Mouse (Mus musculus) forebrain, embryonic 14.5 days (tissue): ENCODE data around the gene Ttc13. TPM values are rescaled to one million over a fixed set of nuclear protein-coding genes. Genes with fewer than 3 reads are reported as not detected.
A peak's percentile ranks its signal among the peaks of the same experiment; 100 is the strongest.

Experiments used
- ATAC-seq: fragments of 200-750 bp; cut with Nextera tagmentation; 2 replicates; pipeline ENCODE4 v1.8.0; 2017; ENCODE audit warnings: mild to moderate bottlenecking, moderate library complexity
- DNase-seq: peaks from one replicate; pipeline ENCODE4 v3.0.0-alpha.2; 2015; ENCODE audit warnings: low spot score
- H3K27ac ChIP-seq: fragments of 300-500 bp; sonication (generic); 2 replicates; pipeline ENCODE4 v1.5.1; 2014; ENCODE audit warnings: low read depth, mild to moderate bottlenecking, control low read depth, low read length, moderate library complexity
- H3K27me3 ChIP-seq: fragments of 300-500 bp; sonication (generic); replicated peaks from 2 replicates; pipeline ENCODE4 v1.6.1; 2014; ENCODE audit warnings: low read length, control low read depth, mixed read lengths; ENCODE audit not compliant: control insufficient read depth, insufficient read depth
- H3K36me3 ChIP-seq: fragments of 300-500 bp; sonication (generic); 2 replicates; pipeline ENCODE4 v1.6.1; 2014; ENCODE audit warnings: low read length, control low read depth; ENCODE audit not compliant: control insufficient read depth, insufficient read depth
- H3K4me1 ChIP-seq: fragments of 300-500 bp; sonication (generic); 2 replicates; pipeline ENCODE4 v1.6.1; 2014; ENCODE audit warnings: antibody characterized with exemption, low read length, control low read depth; ENCODE audit not compliant: control insufficient read depth, insufficient read depth
- H3K4me2 ChIP-seq: fragments of 300-500 bp; sonication (generic); 2 replicates; pipeline ENCODE4 v1.6.1; 2014; ENCODE audit warnings: mild to moderate bottlenecking, control low read depth, low read length
- H3K4me3 ChIP-seq: fragments of 300-500 bp; sonication (generic); 2 replicates; pipeline ENCODE4 v1.5.1; 2014; ENCODE audit warnings: low read depth, low read length, control low read depth
- H3K9ac ChIP-seq: fragments of 300-500 bp; sonication (generic); 2 replicates; pipeline ENCODE4 v1.6.1; 2014; ENCODE audit warnings: mild to moderate bottlenecking, low read length, control low read depth, moderate library complexity
- H3K9me3 ChIP-seq: fragments of 300-500 bp; sonication (generic); replicated peaks from 2 replicates; pipeline ENCODE4 v1.6.1; 2016; ENCODE audit warnings: low read length, control low read depth, mixed read lengths; ENCODE audit not compliant: control insufficient read depth
- WGBS: fragments of 180-500 bp; shearing (Covaris S2); extraction: QIAGEN DNeasy Blood & Tissue Kit; methylation state at CpG from one replicate; pipeline ENCODE4 v1.1.7; 2014; 5-methylcytosine and 5-hydroxymethylcytosine counted together
- polyA plus RNA-seq: library from polyadenylated mRNA; unstranded; fragments of >200 nt; fragmentation: Nextera tagmentation; extraction: Ambion mirVana; gene quantifications from 2 replicates; pipeline ENCODE4 v1.2.1, GENCODE M21; 2014

The Ttc13 gene
- polyA plus RNA-seq, 1 experiment from 2014 or later, result 48.7 TPM

- H3K9me3 ChIP-seq, result no peaks in the 10 kb centered on the region
- H3K4me2 ChIP-seq, result no peak overlapping the region
- peaks cover 30% of the 10 kb centered on the region for H3K4me1 ChIP-seq
- DNase-seq, result peak; percentile 76
- H3K9ac ChIP-seq, result no peak overlapping the region; the same call in 1 of the 2 replicates
- 45% methylated on average over 2 of the region's 2 CpGs for whole genome bisulfite sequencing
- no peaks in the 10 kb centered on the region for H3K27me3 ChIP-seq
- H3K4me3 ChIP-seq, result no peak overlapping the region
- H3K27ac ChIP-seq, result peak overlapping the region; percentile 63; the same call in 1 of the 2 replicates
- H3K36me3 ChIP-seq, result 0 out of 2 replicates have a peak, but pooled peaks cover 2% of the 10 kb centered on the region
- ATAC-seq, result peak; percentile 52
These were observed 63.4 kb downstream of the Ttc13 start for GRCm38 (mm10) chr8:124658415-124658814.

GRCm38 (mm10) chr8:124657961-124658360 is 63.8 kb downstream of the Ttc13 start:
- WGBS, result 81% methylated on average over 7 of the region's 7 CpGs
- 0 out of 2 replicates have a peak, but pooled peaks cover 2% of the 10 kb centered on the region for H3K36me3 ChIP-seq
- H3K27ac ChIP-seq, result peak overlapping the region; percentile 63; the same call in 1 of the 2 replicates
- DNase-seq (no peak), ATAC-seq (no peak)
- no peak overlapping the region; the same call in 1 of the 2 replicates for H3K9ac ChIP-seq
- no peak overlapping the region for H3K4me3 ChIP-seq
- no peaks in the 10 kb centered on the region for H3K9me3 ChIP-seq
- H3K4me1 ChIP-seq, result peaks cover 30% of the 10 kb centered on the region
- no peaks in the 10 kb centered on the region for H3K27me3 ChIP-seq
- no peak overlapping the region for H3K4me2 ChIP-seq

GRCm38 (mm10) chr8:124653568-124654475 is 68.0 kb downstream of the Ttc13 start:
- Histone ChIP-seq H3K9ac (no peak overlapping the region), H3K9me3 (no peaks in the 10 kb centered on the region), H3K4me2 (no peak overlapping the region), H3K36me3 (peaks cover 14% of the 10 kb centered on the region), H3K27me3 (no peaks in the 10 kb centered on the region), H3K27ac (no peak overlapping the region), H3K4me1 (peaks cover 7% of the 10 kb centered on the region), H3K4me3 (no peak overlapping the region)
- 80% methylated on average over 28 of the region's 28 CpGs for WGBS
- ATAC-seq (no peak), DNase-seq (no peak)

- peak; percentile 28; the same call in 1 of the 2 replicates for ATAC-seq
- no peaks in the 10 kb centered on the region for H3K9me3 ChIP-seq
- H3K27ac ChIP-seq, result peak overlapping the region; percentile 48; the same call in 1 of the 2 replicates
- H3K4me2 ChIP-seq, result no peak overlapping the region
- no peak overlapping the region for H3K9ac ChIP-seq
- H3K27me3 ChIP-seq, result no peaks in the 10 kb centered on the region
- WGBS, result 36% methylated on average over 4 of the region's 4 CpGs
- H3K36me3 ChIP-seq, result peaks cover 14% of the 10 kb centered on the region
- DNase-seq, result peak; percentile 53
- H3K4me1 ChIP-seq, result peaks cover 6% of the 10 kb centered on the region; the same call in 1 of the 2 replicates
- no peak overlapping the region for H3K4me3 ChIP-seq
These were observed 69.2 kb downstream of the Ttc13 start for GRCm38 (mm10) chr8:124652546-124652945.

- DNase-seq, result no peak
- WGBS, result 92% methylated on average over 20 of the region's 20 CpGs
These were observed 70.0 kb downstream of the Ttc13 start for GRCm38 (mm10) chr8:124651776-124652175.

GRCm38 (mm10) chr8:124648311-124648710 is 73.5 kb downstream of the Ttc13 start:
- Histone ChIP-seq H3K9me3 (no peaks in the 10 kb centered on the region), H3K27me3 (no peaks in the 10 kb centered on the region), H3K27ac (no peak overlapping the region), H3K9ac (no peak overlapping the region), H3K4me2 (no peak overlapping the region), H3K36me3 (peaks cover 17% of the 10 kb centered on the region), H3K4me3 (no peak overlapping the region), H3K4me1 (peaks cover 19% of the 10 kb centered on the region)
- DNase-seq (no peak), ATAC-seq (no peak)

More at GRCm38 (mm10) chr8:124651776-124652175, 70.0 kb downstream of the Ttc13 start:
- no peaks in the 10 kb centered on the region for H3K9me3 ChIP-seq
- H3K27me3 ChIP-seq, result no peaks in the 10 kb centered on the region
- H3K27ac ChIP-seq, result no peak overlapping the region
- H3K4me1 ChIP-seq, result peaks cover 6% of the 10 kb centered on the region; the same call in 1 of the 2 replicates
- H3K4me2 ChIP-seq, result no peak overlapping the region
- no peak overlapping the region for H3K9ac ChIP-seq
- no peak for ATAC-seq
- peaks cover 14% of the 10 kb centered on the region for H3K36me3 ChIP-seq
- no peak overlapping the region for H3K4me3 ChIP-seq

GRCm38 (mm10) chr8:124643540-124644339 is 78.0 kb downstream of the Ttc13 start:
- ATAC-seq (peak; percentile 85), DNase-seq (peak; percentile 86)
- H3K9ac ChIP-seq, result peak overlapping the region; percentile 45
- no peaks in the 10 kb centered on the region for H3K9me3 ChIP-seq
- peaks cover 17% of the 10 kb centered on the region for H3K4me1 ChIP-seq
- no peaks in the 10 kb centered on the region for H3K27me3 ChIP-seq
- peaks cover 17% of the 10 kb centered on the region for H3K36me3 ChIP-seq
- peak overlapping the region; percentile 80 for H3K27ac ChIP-seq
- WGBS, result 48% methylated on average over 18 of the region's 18 CpGs
- peak overlapping the region; percentile 12; the same call in 1 of the 2 replicates for H3K4me2 ChIP-seq
- no peak overlapping the region for H3K4me3 ChIP-seq

GRCm38 (mm10) chr8:124641599-124641998 is 80.2 kb downstream of the Ttc13 start:
- H3K27ac ChIP-seq, result no peak overlapping the region
- DNase-seq (no peak), ATAC-seq (no peak)
- H3K4me3 ChIP-seq, result no peak overlapping the region
- no peak overlapping the region for H3K9ac ChIP-seq
- no peak overlapping the region for H3K4me2 ChIP-seq
- H3K27me3 ChIP-seq, result no peaks in the 10 kb centered on the region
- H3K4me1 ChIP-seq, result peaks cover 13% of the 10 kb centered on the region
- H3K9me3 ChIP-seq, result no peaks in the 10 kb centered on the region
- peaks cover 38% of the 10 kb centered on the region for H3K36me3 ChIP-seq
- 92% methylated on average over 8 of the region's 8 CpGs for WGBS
